Mouse (Mus musculus) spleen, adult 2 months (tissue): ENCODE measurements around the gene Arpp19.

ENCODE experiments used
- CTCF ChIP-seq: fragments of 200-500 bp; IDR thresholded peaks from 2 replicates; pipeline ENCODE4 v1.5.1; 2011; ENCODE audit warnings: mild to moderate bottlenecking, inconsistent platforms; ENCODE audit not compliant: insufficient read depth, insufficient read length, insufficient replicate concordance; ENCODE audit errors: extremely low read depth
- POLR2A ChIP-seq: fragments of 200-500 bp; IDR thresholded peaks from 2 replicates; pipeline ENCODE4 v1.6.1; 2011; ENCODE audit warnings: low read depth, low read length, inconsistent platforms

DNA sequence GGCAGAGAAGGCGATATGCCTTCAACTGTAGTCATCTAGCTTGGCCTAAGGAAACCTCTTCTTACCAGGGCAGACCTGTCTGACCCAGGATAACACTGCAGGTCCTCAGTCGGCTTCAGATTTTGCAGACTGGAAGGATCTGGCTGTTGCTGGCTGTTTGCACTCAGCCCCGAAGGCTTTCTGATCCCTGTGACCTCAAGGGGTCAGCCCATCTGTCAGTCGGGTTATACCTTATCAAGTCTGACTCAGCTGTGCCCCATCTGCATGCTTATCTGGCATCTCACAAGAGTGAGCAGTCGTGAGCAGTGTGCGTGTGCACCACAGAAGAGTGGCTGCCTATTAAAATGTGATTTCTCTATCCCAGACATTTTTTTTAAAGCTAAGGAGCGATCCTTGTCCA is 13.3 kb upstream of the Arpp19 start:
- no peak for TF ChIP-seq POLR2A
- no peak for TF ChIP-seq CTCF
